Mouse (Mus musculus): Measurements from ENCODE around the gene Hyal3.

Hyal3 gene

DNA sequence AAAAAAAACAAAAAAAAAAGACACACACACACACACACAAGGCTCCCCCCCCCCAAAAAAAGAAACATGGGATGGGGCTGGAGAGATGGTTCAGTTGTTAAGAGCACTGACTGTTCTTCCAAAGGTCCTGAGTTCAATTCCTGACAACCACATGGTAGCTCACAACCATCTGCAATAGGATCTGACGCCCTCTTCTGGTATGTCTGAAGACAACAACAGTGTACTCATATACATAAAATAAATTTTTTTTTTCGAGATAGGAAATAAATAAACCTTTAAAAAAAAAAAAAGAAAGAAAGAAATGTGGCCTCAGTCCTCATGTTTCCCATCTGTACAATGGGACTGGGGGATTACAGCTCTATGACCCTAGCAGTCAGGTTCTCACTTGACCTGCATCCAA lies 36.8 kb downstream of the Hyal3 start:
- DNase-seq (ENCODE audit: low spot score in 2 of 2): no peak

GRCm38 (mm10) chr9:107618098-107618497 lies 37.5 kb downstream of the Hyal3 start:
- no peak for DNase-seq (ENCODE audit: low spot score in 2 of 2)

DNA sequence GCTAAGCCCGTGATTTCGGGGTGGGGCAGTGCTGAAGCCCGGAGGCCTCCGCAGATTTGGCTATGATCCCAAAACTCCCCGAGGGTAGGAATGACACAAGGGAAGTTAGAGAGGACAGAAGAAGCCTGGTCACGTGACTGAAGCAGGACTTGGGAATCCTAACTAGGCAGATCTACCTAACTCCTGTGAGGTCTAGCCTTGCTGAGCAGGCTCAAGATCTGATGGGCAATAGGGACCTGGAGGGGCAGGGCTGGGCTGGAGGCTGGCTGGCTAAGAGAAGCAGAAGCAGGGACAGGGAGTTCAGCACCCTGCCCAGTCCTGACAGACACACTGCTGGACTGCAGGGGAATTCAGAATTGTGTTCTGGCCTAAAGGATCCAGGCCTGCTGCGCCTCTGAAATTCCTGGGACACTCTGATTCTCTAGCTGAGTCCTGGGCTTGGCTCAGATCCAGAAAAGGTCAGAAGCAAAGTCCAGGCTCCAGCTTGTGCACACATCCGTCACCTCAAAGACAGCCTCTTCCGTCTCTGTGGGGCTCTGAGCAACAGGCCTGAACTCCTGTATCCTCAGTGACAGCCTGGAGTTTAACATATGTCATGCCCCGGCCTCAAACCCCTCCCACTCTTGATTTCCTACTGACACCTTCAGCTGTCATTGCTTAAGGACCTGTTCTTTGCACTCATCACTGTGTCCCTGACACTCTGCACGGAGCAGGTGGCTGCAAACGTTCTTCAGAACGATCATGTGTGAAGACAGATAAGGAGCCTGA lies 38.3 kb downstream of the Hyal3 start:
- no peak for DNase-seq (ENCODE audit: low spot score in 2 of 2)

- DNase-seq (ENCODE audit: low spot score in 2 of 2): no peak
Observed at GRCm38 (mm10) chr9:107619546-107619879, 38.9 kb downstream of the Hyal3 start.

DNA sequence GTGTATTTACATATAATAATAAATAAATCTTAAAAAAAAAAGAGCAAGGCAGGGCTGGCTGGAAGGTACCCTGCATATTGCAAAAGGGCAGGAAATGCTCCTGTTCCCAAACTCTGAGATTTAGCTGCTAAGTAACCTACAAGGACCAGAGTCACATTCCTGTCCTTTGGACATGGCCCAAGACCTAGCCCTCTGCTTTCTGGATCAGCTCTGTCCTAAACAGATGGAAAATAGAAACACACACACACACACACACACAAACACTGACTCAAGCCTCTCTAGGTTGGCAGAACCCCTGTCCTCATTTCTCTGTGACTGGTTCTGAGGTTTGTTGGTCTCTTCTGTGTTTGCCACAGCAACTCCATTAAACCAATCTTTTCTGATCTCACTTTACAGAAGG lies 40.3 kb downstream of the Hyal3 start:
- no peak for DNase-seq (ENCODE audit: low spot score in 2 of 2)

DNA sequence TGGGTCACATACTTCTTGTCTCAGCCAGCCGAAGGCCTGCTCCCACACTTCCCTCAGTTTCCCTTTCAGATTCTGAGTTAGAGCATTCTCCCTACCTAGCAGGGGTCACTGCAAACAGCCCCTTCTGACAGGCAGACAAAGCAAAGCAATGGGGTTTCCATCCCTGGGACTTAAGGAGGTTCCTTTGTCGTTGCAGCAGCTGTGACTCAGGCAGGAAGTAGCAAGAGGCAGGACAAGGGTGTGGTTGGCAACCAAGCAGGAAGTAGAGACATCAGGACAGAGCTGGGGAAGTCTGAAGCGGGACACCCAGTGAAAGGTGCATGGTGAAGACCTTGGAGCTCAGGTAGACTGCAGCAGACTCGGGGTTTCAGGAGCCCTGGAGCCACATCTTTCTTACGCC lies 43.9 kb downstream of the Hyal3 start:
- DNase-seq (ENCODE audit: low spot score in 2 of 2): no peak

GRCm38 (mm10) chr9:107624951-107625350 lies 44.3 kb downstream of the Hyal3 start:
- DNase-seq (ENCODE audit: low spot score in 2 of 2): no peak

DNA sequence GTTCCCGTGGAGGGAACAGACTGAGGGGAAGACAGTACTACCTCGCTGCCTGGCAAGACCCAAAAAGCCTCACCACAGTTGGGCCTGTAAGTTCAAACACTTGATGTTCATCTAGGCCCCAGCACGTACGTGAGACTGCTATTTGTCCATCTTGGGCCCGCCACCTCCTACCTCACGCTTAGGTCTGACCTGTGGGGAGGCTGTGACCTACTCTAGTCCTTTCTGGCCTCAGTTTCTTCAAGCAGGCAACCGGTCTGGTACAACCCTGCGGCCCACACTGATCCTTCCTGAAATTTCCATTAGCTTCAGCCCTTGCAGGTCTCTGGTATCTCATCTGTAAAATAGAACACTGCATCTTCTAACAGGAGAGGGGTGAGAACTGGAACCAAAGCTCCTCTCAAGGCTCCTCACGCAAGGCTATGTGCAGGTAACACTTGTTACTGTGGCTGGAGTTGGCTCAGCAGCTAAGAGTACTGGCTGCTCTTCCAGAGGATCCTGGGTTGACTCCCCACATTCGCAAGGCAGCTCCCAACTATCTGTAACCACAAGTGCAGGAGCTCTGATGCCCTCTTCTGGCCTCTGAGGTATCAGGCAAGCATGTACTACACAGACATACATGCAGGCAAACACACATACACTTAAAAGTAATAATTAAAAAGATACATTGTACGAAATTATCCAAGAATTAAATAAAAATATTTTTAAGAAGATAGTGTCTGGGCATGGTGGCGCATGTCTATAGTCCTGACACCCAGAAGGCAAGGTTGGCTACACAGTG lies 44.9 kb downstream of the Hyal3 start:
- DNase-seq (ENCODE audit: low spot score in 2 of 2): no peak

DNA sequence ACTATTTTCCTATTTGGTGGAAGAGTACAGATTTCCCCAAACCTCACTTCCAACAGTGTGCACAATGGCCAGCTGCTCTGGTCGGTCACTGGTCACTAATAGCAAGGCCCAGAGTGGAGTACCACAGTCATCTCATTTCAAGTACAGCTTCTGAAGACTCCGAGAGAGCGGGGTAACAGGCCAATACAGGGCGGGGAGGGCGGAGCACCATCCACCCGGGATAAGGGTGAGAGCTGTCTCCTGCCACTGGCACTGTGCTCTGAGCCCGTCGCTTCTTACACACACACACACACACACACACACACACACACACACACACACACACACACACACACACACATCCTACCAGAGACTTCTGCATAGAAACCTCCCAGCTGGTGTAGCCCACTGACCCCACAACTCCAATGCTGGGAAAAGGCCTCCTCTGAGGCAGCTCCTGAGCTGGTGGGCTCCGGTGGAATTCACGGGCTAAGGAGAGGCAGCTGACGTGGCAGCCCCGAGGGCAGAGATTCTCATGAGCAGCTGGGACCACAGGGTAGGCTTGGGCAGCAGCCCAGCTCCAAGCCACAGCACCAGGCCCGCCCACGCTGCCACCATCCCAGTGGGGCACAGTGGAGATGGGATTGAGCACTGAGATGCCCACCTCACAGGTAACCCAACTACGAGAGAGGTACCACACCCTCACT lies 45.7 kb downstream of the Hyal3 start:
- DNase-seq (ENCODE audit: low spot score in 2 of 2): no peak

GRCm38 (mm10) chr9:107626844-107627277 lies 46.2 kb downstream of the Hyal3 start:
- DNase-seq (ENCODE audit: low spot score in 2 of 2): peak; percentile 74 to 89

DNA sequence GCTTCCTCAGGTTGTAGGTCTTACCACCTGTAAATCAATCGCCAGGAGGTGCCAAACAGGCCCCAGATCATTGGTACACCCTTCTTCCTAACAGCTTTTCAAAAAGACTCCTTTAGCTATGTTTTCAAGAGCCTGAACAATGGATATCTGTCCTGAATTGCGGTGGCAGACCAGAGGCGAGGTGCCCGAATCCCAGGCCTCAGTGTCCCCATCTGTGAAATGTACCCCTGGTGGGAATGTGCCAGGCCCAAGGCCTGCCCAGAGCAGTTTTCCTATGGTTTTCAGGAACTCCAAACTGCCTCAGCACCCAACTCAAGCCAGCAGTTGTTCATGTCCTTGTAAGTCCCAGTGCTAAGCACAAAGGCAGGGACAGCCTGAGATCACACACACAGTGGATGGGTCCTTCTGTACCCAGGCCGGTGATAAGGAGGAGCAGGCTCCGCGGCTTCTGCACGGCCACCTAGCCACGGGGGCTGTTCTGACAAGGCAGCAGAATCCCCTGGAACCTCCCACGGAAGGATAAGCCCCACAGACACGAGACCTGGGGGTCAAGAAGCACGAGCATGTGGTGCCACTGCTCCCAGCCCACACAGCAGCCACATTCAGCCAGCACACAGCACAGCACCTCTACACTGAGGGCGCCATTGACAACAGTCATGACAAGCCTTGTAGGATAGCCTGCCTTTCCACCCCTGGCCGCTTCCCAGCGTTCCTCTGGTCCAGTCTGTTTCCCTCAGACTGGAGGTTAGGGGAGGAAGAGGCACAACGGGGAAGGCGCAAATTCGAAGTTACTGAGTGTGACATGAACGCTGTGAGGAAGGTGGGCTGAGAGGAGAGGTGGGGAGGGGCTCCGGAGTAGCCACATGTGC lies 47.0 kb downstream of the Hyal3 start:
- no peak for DNase-seq (ENCODE audit: low spot score in 2 of 2)

GRCm38 (mm10) chr9:107628721-107629410 lies 48.2 kb downstream of the Hyal3 start:
- DNase-seq (ENCODE audit: low spot score in 2 of 2): peak in 1 of 2 experiments; percentile 78

DNA sequence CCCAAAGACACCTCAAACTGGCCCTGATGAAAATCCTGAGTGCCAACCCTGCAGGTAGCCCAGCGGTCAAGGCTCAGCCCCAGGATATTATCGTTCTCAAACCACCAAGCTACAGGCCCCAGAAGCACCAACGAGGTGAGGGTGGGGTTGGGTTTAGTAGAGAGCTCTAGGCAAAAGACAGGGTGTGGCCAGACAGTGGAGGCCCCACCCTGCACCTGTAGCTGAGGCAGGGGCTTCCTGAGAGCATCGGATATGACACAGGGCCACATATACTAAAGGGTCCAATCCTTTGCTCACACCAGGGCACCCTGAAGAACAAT lies 48.8 kb downstream of the Hyal3 start:
- peak in 1 of 2 experiments; percentile 57 for DNase-seq (ENCODE audit: low spot score in 2 of 2)

DNA sequence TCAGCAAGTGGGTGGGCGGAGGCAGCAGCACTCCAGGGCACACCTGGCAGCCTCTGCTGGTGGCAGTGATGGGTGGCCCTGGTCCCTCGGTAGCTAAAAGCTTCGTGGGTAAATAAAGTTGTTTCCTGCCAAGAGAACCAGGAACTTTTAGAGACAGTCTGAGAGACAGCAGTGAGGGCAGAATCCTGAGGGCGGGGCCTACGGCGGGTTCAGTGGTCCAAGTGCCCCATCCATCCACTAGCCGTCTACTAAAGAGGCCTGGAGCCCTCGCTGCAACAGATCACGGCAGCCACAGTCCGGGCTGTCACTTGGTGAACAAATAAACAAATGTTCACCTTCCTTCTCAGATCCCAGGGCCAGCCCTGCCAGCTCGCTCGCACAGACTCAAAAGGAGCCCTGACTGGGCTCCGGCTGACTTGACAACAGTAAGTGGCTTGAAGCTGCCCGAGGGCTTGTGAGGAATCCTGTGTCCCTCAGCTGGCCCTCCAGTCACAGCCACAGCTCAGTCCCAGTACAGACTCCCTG lies 49.3 kb downstream of the Hyal3 start:
- no peak for DNase-seq (ENCODE audit: low spot score in 2 of 2)

- DNase-seq (ENCODE audit: low spot score in 2 of 2): no peak
Observed at GRCm38 (mm10) chr9:107630576-107630975, 50.0 kb downstream of the Hyal3 start.

- DNase-seq (ENCODE audit: low spot score in 2 of 2): no peak
Observed at GRCm38 (mm10) chr9:107631311-107631826, 50.8 kb downstream of the Hyal3 start.

- no peak for DNase-seq (ENCODE audit: low spot score in 2 of 2)
Observed at GRCm38 (mm10) chr9:107631861-107632260, 51.2 kb downstream of the Hyal3 start.

DNA sequence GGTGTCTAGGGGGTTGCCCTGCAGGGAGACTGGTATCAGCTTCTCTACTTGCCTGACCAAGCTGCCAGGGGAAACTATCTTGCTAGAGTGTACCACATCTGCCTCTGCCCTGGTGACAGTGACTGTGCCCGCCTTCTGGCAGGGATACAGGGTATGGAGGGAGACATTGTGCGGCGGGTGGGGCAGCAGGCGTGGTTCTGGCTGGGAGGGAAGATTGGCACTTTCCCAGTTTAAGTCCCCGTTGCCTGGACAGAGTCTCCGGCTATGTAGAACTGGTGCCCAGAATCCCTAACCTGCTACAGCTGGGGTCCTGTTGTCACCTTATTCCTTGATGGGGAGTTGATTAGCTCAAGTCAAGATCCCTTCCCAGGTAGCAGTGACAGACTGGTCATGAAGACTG lies 51.9 kb downstream of the Hyal3 start:
- peak; percentile 73 to 86 for DNase-seq (ENCODE audit: low spot score in 2 of 2)

GRCm38 (mm10) chr9:107633091-107633660 lies 52.6 kb downstream of the Hyal3 start:
- DNase-seq (ENCODE audit: low spot score in 2 of 2): peak; percentile 87 to 89

GRCm38 (mm10) chr9:107633661-107634405 lies 53.2 kb downstream of the Hyal3 start:
- peak; percentile 61 to 69 for DNase-seq (ENCODE audit: low spot score in 2 of 2)

Data from spleen, postnatal 10 days (tissue).